Mouse (Mus musculus) heart, embryonic 16.5 days (tissue): ENCODE data around the gene Tbx18. TPM values are rescaled to one million over a fixed set of nuclear protein-coding genes. Genes with fewer than 3 reads are reported as not detected.

Source experiments
- ATAC-seq: fragments of 200-750 bp; cut with Nextera tagmentation; replicated peaks from 2 replicates; pipeline ENCODE4 v1.8.0; 2017; ENCODE audit warnings: moderate number of reproducible peaks; ENCODE audit not compliant: insufficient read depth, low FRiP score; ENCODE audit errors: extremely low read depth
- H3K27ac ChIP-seq: fragments of 300-500 bp; sonication (generic); 2 replicates; pipeline ENCODE4 v1.5.1; 2014; ENCODE audit warnings: mild to moderate bottlenecking, low read length, control low read depth, moderate library complexity
- H3K27me3 ChIP-seq: fragments of 300-500 bp; sonication (generic); 2 replicates; pipeline ENCODE4 v1.6.1; 2014; ENCODE audit warnings: low read length, mixed read lengths; ENCODE audit not compliant: control insufficient read depth, insufficient read depth
- H3K36me3 ChIP-seq: fragments of 300-500 bp; sonication (generic); 2 replicates; pipeline ENCODE4 v1.6.1; 2014; ENCODE audit not compliant: control insufficient read depth, insufficient read depth
- H3K4me1 ChIP-seq: fragments of 300-500 bp; sonication (generic); 2 replicates; pipeline ENCODE4 v1.6.1; 2014; ENCODE audit warnings: low read length, mixed read lengths; ENCODE audit not compliant: control insufficient read depth, insufficient read depth
- H3K4me2 ChIP-seq: fragments of 300-500 bp; sonication (generic); 2 replicates; pipeline ENCODE4 v1.6.1; 2014; ENCODE audit warnings: low read depth, mild to moderate bottlenecking, control low read depth, low read length
- H3K4me3 ChIP-seq: fragments of 300-500 bp; sonication (generic); 2 replicates; pipeline ENCODE4 v1.5.1; 2014; ENCODE audit warnings: mild to moderate bottlenecking, control low read depth, low read length
- H3K9ac ChIP-seq: fragments of 300-500 bp; sonication (generic); 2 replicates; pipeline ENCODE4 v1.6.1; 2014; ENCODE audit warnings: low read length, control low read depth
- H3K9me3 ChIP-seq: fragments of 300-500 bp; sonication (generic); replicated peaks from 2 replicates; pipeline ENCODE4 v1.6.1; 2016; ENCODE audit warnings: low read length; ENCODE audit not compliant: control insufficient read depth
- WGBS: fragments of 180-500 bp; shearing (Covaris S2); extraction: QIAGEN DNeasy Blood & Tissue Kit; methylation state at CpG from one replicate; pipeline ENCODE4 v1.1.7; 2014; 5-methylcytosine and 5-hydroxymethylcytosine counted together
- polyA plus RNA-seq: library from polyadenylated mRNA; unstranded; fragments of >200 nt; fragmentation: Nextera tagmentation; extraction: Ambion mirVana; gene quantifications from 2 replicates; pipeline ENCODE4 v1.2.1, GENCODE M21; 2015

Tbx18 gene
- polyA plus RNA-seq, 1 experiment from 2014 or later, result 7.5 TPM

GRCm38 (mm10) chr9:87738123-87738522, 7.1 kb upstream of the Tbx18 start:
- H3K27me3 ChIP-seq, result peaks cover 67% of the 10 kb centered on the region
- no peak for ATAC-seq
- no peaks in the 10 kb centered on the region for H3K36me3 ChIP-seq
- no peaks in the 10 kb centered on the region for H3K9me3 ChIP-seq
- no peak overlapping the region for H3K9ac ChIP-seq
- H3K4me2 ChIP-seq, result peak overlapping the region; percentile 78
- peaks cover 13% of the 10 kb centered on the region for H3K4me1 ChIP-seq
- peak overlapping the region; percentile 53; the same call in 1 of the 2 replicates for H3K4me3 ChIP-seq
- H3K27ac ChIP-seq, result no peak overlapping the region
- 6% methylated on average over 13 of the region's 13 CpGs for WGBS

- Histone ChIP-seq H3K4me1 (peaks cover 13% of the 10 kb centered on the region), H3K27me3 (peaks cover 67% of the 10 kb centered on the region), H3K9ac (no peak overlapping the region), H3K4me3 (no peak overlapping the region), H3K4me2 (no peak overlapping the region), H3K36me3 (no peaks in the 10 kb centered on the region), H3K9me3 (no peaks in the 10 kb centered on the region), H3K27ac (no peak overlapping the region)
- WGBS, result 20% methylated on average over 4 of the region's 4 CpGs
- no peak for ATAC-seq
Measured at GRCm38 (mm10) chr9:87737271-87737670, 6.2 kb upstream of the Tbx18 start.

DNA sequence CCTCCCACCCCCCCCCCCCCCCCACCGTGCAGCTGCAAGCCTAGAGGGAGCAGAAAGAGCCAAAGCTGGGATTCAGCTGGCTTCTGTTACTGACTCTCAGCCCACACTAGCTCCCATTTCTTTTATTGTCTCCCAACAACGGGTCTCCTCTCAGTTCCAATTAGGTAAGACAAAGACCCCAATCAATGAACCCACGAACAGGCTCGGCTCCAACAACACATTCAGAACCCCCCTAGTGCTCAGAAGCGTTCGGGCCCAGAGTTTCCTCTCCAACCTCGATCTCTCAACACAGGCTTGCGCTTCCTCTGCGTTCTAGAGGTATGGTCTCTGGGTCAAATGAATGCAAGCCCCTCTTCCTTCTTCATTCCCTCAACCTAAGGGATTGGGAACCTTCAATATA, 4.0 kb upstream of the Tbx18 start:
- Histone ChIP-seq H3K4me1 (peaks cover 12% of the 10 kb centered on the region), H3K27ac (no peak overlapping the region), H3K9me3 (no peaks in the 10 kb centered on the region), H3K4me3 (no peak overlapping the region), H3K36me3 (no peaks in the 10 kb centered on the region), H3K9ac (no peak overlapping the region), H3K27me3 (peaks cover 51% of the 10 kb centered on the region), H3K4me2 (0 out of 2 replicates have a peak overlapping the region, but pooled peaks have one; percentile 11)
- WGBS, result 30% methylated on average over 9 of the region's 9 CpGs
- no peak for ATAC-seq

- Histone ChIP-seq H3K4me3 (no peak overlapping the region), H3K4me2 (0 out of 2 replicates have a peak overlapping the region, but pooled peaks have one; percentile 11), H3K36me3 (no peaks in the 10 kb centered on the region), H3K9me3 (no peaks in the 10 kb centered on the region), H3K27ac (peak overlapping the region; percentile 8; the same call in 1 of the 2 replicates), H3K9ac (no peak overlapping the region), H3K27me3 (peaks cover 47% of the 10 kb centered on the region), H3K4me1 (peaks cover 7% of the 10 kb centered on the region)
- no peak for ATAC-seq
- WGBS, result 24% methylated on average over 9 of the region's 9 CpGs
Measured at GRCm38 (mm10) chr9:87734631-87735030, 3.6 kb upstream of the Tbx18 start.

DNA sequence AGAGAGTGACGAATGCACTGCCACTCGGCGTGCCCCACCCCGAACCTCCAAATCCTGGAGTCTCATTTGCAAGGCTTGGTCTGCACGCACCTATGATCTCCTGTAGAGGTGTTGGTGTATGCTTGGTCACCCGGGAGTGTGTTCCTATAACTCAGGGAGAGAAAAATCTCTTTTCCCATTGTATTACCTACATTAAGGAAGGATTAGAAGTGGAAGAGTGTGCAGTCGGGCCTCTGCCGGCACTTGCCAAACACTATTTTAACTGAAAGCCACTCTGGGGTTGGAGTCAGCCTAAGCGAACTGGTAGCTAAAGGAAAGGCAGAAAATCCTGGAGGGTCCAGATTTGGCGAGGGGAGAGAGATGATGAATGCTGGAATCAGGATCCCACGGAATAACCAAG, 2.7 kb upstream of the Tbx18 start:
- no peak for ATAC-seq
- peak overlapping the region; percentile 12 for H3K4me3 ChIP-seq

DNA sequence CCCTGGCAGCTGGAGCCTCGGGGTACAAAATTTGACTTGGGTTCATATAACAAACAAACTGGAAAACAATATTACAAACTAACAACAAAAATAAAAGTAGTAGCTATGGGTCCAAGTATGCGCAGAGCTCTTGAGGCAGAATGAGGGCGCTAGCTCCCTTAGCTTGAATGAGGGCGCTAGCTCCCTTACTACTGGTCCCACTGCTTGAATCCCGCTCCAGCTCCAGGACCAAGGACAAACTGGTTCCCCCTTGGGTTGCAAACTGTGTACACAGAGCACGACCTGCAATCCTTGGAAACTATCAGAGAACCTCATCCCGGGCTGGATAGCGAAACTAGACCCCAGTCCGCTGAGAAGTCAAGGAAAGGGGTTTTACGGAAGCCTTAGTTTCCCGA, 2.2 kb upstream of the Tbx18 start:
- no peak overlapping the region for H3K27ac ChIP-seq
- H3K9me3 ChIP-seq, result no peaks in the 10 kb centered on the region
- ATAC-seq, result no peak
- no peak overlapping the region for H3K9ac ChIP-seq
- 12% methylated on average over 11 of the region's 11 CpGs for WGBS
- H3K4me1 ChIP-seq, result 0 out of 2 replicates have a peak, but pooled peaks cover 2% of the 10 kb centered on the region
- peak overlapping the region; percentile 27 for H3K4me2 ChIP-seq
- H3K36me3 ChIP-seq, result no peaks in the 10 kb centered on the region
- H3K4me3 ChIP-seq, result peak overlapping the region; percentile 15; the same call in 1 of the 2 replicates
- peaks cover 45% of the 10 kb centered on the region for H3K27me3 ChIP-seq

More for the DNA sequence above, 2.7 kb upstream of the Tbx18 start:
- Histone ChIP-seq H3K36me3 (no peaks in the 10 kb centered on the region), H3K4me1 (0 out of 2 replicates have a peak, but pooled peaks cover 2% of the 10 kb centered on the region), H3K9ac (no peak overlapping the region), H3K9me3 (no peaks in the 10 kb centered on the region), H3K27ac (no peak overlapping the region), H3K27me3 (peaks cover 47% of the 10 kb centered on the region), H3K4me2 (peak overlapping the region; percentile 27)
- 20% methylated on average over 11 of the region's 11 CpGs for WGBS

GRCm38 (mm10) chr9:87732416-87733235, 1.6 kb upstream of the Tbx18 start:
- H3K27me3 ChIP-seq, result peaks cover 44% of the 10 kb centered on the region

GRCm38 (mm10) chr9:87730271-87730960, 644 bp downstream of the Tbx18 start:
- peak overlapping the region; percentile 91 for H3K9ac ChIP-seq
- 0 out of 2 replicates have a peak, but pooled peaks cover 2% of the 10 kb centered on the region for H3K4me1 ChIP-seq
- no peaks in the 10 kb centered on the region for H3K36me3 ChIP-seq
- H3K27ac ChIP-seq, result peak overlapping the region; percentile 85
- ATAC-seq, result peak; percentile 38
- peaks cover 38% of the 10 kb centered on the region for H3K27me3 ChIP-seq
- no peaks in the 10 kb centered on the region for H3K9me3 ChIP-seq
- peak overlapping the region; percentile 62 for H3K4me2 ChIP-seq
- WGBS, result under 1% methylated on average over 79 of the region's 91 CpGs
- H3K4me3 ChIP-seq, result peak overlapping the region; percentile 76

More at GRCm38 (mm10) chr9:87732416-87733235, 1.6 kb upstream of the Tbx18 start:
- H3K4me2 ChIP-seq, result peak overlapping the region; percentile 27
- H3K9me3 ChIP-seq, result no peaks in the 10 kb centered on the region
- H3K4me3 ChIP-seq, result no peak overlapping the region
- no peak overlapping the region for H3K9ac ChIP-seq
- H3K36me3 ChIP-seq, result no peaks in the 10 kb centered on the region
- 0 out of 2 replicates have a peak, but pooled peaks cover 2% of the 10 kb centered on the region for H3K4me1 ChIP-seq
- ATAC-seq, result no peak
- WGBS, result 28% methylated on average over 25 of the region's 25 CpGs
- peak overlapping the region; percentile 28 for H3K27ac ChIP-seq
